Mouse (Mus musculus) gonadal fat pad, adult 2 months (tissue): ENCODE results near the gene Mc3r. TPM values are rescaled to one million over a fixed set of nuclear protein-coding genes. Genes with fewer than 3 reads are reported as not detected.

Source experiments
- DNase-seq: peaks from one replicate; pipeline ENCODE4 v3.0.0-alpha.2; 2012; ENCODE audit warnings: low read depth
- polyA plus RNA-seq: library from polyadenylated mRNA; depleted of rRNA; stranded (reverse); fragments of >200 nt; gene quantifications from 2 replicates; pipeline ENCODE4 v1.2.3, GENCODE M21; 2012; rRNA removed

Gene Mc3r
- not detected in 2 replicates for polyA plus RNA-seq

- no peak for DNase-seq
Measured at GRCm38 (mm10) chr2:172248106-172248764, at the start of gene Mc3r. TSS of gene Mc3r (plus strand) at chr2:172248492.

- no peak for DNase-seq
Measured at GRCm38 (mm10) chr2:172201998-172202780, 46.1 kb upstream of the Mc3r start.

GRCm38 (mm10) chr2:172207003-172207402, 41.3 kb upstream of the Mc3r start:
- no peak for DNase-seq

GRCm38 (mm10) chr2:172213480-172213879, 34.8 kb upstream of the Mc3r start:
- DNase-seq, result no peak

GRCm38 (mm10) chr2:172214336-172214735, 34.0 kb upstream of the Mc3r start:
- no peak for DNase-seq

GRCm38 (mm10) chr2:172215508-172216162, 32.7 kb upstream of the Mc3r start:
- no peak for DNase-seq

- no peak for DNase-seq
Measured at GRCm38 (mm10) chr2:172216163-172216915, 32.0 kb upstream of the Mc3r start.

- DNase-seq, result no peak
Measured at GRCm38 (mm10) chr2:172217886-172218285, 30.4 kb upstream of the Mc3r start.

- no peak for DNase-seq
Measured at GRCm38 (mm10) chr2:172219186-172219585, 29.1 kb upstream of the Mc3r start.

- no peak for DNase-seq
Measured at GRCm38 (mm10) chr2:172221656-172222393, 26.5 kb upstream of the Mc3r start.

GRCm38 (mm10) chr2:172222394-172222785, 25.9 kb upstream of the Mc3r start:
- no peak for DNase-seq

GRCm38 (mm10) chr2:172222891-172223290, 25.4 kb upstream of the Mc3r start:
- DNase-seq, result no peak

GRCm38 (mm10) chr2:172223451-172224200, 24.7 kb upstream of the Mc3r start:
- no peak for DNase-seq

GRCm38 (mm10) chr2:172226945-172227344, 21.3 kb upstream of the Mc3r start:
- no peak for DNase-seq

GRCm38 (mm10) chr2:172227808-172228207, 20.5 kb upstream of the Mc3r start:
- no peak for DNase-seq

- DNase-seq, result no peak
Measured at GRCm38 (mm10) chr2:172229190-172229589, 19.1 kb upstream of the Mc3r start.

GRCm38 (mm10) chr2:172230126-172230525, 18.2 kb upstream of the Mc3r start:
- no peak for DNase-seq

- no peak for DNase-seq
Measured at GRCm38 (mm10) chr2:172238220-172238619, 10.1 kb upstream of the Mc3r start.

- no peak for DNase-seq
Measured at GRCm38 (mm10) chr2:172241031-172241430, 7.3 kb upstream of the Mc3r start.

- no peak for DNase-seq
Measured at GRCm38 (mm10) chr2:172245497-172245896, 2.8 kb upstream of the Mc3r start.

- DNase-seq, result no peak
Measured at GRCm38 (mm10) chr2:172249336-172249735, 1.0 kb downstream of the Mc3r start.
